Mouse (Mus musculus): ENCODE data around the gene Wnk1.

Gene Wnk1

DNA sequence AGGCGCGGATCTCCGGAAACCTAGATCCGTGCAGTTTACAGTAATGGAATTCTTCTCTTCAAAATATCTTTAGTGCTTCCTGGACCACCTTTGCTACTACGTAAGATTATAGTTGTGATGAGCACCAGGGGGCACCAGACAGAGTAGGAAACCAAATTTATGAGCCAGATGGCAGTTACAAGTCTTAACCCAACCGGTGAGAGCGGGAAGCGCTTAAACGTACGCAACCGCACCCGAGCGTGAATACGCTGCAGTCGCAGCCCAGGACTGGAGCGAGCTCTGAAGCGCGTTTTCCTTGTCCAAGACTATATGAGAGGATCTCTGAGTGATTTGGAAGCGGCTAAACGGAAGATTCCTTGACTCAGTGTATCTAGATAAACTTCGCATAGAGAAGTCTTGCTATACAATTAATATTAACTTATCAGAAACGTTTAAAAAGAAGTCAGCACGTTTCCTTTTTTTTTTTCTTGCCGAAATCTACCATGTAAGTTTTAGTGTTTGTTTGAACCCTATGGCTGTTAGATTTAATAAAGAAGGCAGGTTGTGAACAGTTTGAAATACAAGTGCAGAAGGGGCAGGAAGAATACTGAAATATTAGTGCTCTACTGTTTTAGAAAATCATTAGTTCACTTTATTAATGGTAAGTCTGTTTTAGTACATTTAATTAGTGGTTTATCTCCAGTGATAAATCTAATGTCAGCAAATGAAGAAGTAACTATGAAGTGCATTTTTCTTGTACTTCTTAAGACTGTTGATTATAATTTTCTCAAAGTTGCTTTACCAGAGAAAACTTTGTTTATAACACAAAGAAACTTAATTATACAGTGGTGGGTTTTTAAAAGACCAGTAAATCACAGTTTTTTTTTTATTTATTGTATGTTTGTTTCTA is 1.4 kb upstream of the Wnk1 start:
- peak; percentile 92 for DNase-seq (ENCODE audit: low spot score)

GRCm38 (mm10) chr6:120039256-120039563 is 738 bp upstream of the Wnk1 start:
- no peak for DNase-seq (ENCODE audit: low spot score)

- peak; percentile 81 for DNase-seq (ENCODE audit: low spot score)
Observed at GRCm38 (mm10) chr6:120037636-120038365, 671 bp downstream of the Wnk1 start.

DNA sequence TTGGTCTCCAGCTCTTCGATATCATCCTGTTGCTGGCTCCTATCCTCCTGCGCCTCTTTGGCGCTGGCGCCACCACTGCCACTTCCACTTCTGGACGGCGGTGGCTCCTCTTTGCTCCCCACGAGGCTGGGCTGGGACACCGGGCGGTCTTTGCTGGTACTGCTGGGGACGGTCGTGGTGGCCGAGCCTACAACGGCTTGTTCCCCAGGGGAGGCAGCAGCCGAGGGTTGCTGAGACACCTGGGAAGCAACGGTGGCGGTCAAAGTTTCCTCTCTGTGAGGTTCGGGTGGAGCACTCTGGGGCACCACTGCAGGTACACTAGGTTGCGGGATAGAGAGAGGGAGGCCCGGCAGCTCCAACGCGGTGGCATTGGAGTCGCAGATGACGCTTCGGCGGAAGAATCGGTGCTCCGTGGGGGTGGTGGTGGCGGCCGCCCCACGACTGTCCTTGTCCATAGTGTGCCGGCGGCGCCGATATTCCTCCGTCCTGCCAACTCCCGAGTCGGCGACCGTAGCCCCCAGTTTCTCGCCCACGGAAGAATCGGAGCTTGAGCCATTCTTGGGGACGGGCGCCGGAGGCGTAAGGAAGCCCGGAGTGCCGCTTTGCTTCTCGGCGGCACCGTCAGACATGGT is 1.4 kb downstream of the Wnk1 start:
- DNase-seq (ENCODE audit: low spot score) = peak; percentile 75

- no peak for DNase-seq (ENCODE audit: low spot score)
Observed at GRCm38 (mm10) chr6:120024577-120024976, 13.9 kb downstream of the Wnk1 start.

DNA sequence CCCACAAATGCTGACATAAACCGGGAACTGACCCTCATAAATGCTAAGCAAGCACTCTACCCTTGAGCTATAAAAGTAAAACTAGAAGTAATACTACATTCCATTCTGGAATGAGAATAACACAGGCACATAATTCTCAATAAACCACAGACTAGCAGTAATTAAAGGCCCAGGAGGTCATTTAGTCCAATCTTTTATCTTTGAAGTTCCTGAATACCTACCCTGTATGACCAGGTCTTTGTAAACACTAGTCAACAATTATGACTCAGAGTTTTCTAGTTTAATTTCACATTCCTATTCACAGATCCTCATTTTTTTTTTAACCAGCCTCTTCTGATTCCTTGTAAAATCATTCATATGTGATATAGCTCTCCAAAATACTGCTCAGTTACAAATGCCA is 14.7 kb downstream of the Wnk1 start:
- no peak for DNase-seq (ENCODE audit: low spot score)

DNA sequence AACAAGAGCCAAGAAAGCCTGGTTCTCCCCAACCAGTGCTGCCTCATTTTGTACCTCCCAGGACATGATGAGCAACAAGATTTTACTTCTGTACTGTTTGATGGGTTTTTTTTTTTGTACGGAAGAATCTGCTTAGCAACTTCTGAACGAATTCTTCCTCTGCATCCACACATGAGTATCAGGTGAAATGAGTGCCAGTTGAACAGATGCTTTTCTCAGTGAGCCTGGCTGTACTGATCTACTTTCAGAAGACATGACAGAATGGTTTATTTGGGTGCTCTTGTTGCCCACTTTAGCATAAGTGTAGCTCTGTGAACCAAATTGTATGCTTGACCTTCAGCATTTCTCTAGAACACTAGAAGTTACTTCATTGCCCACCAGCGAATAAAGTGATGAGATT is 16.4 kb downstream of the Wnk1 start:
- no peak for DNase-seq (ENCODE audit: low spot score)

DNA sequence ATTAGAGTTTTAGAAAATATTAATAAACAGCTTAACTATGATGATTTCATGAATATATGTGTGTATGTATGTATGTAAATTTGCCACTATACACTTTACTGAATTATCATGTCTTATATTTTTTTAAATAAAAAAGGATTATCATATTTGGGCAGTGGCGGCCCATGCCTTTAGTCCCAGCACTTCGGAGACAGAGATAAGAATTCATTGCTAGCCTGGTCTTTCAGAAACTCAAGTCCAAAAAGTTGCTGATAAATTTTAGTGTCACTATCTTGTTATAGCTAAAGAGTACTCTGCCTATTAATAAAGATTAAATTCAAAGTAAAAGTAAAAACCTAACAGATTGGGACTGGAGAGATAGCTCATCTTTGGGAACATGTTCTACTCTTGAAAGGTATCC is 18.8 kb downstream of the Wnk1 start:
- no peak for DNase-seq (ENCODE audit: low spot score)

GRCm38 (mm10) chr6:120013125-120013524 is 25.3 kb downstream of the Wnk1 start:
- no peak for DNase-seq (ENCODE audit: low spot score)

- DNase-seq (ENCODE audit: low spot score) = no peak
Observed at GRCm38 (mm10) chr6:120011440-120011839, 27.0 kb downstream of the Wnk1 start.

- DNase-seq (ENCODE audit: low spot score) = no peak
Observed at GRCm38 (mm10) chr6:120011001-120011400, 27.5 kb downstream of the Wnk1 start.

DNA sequence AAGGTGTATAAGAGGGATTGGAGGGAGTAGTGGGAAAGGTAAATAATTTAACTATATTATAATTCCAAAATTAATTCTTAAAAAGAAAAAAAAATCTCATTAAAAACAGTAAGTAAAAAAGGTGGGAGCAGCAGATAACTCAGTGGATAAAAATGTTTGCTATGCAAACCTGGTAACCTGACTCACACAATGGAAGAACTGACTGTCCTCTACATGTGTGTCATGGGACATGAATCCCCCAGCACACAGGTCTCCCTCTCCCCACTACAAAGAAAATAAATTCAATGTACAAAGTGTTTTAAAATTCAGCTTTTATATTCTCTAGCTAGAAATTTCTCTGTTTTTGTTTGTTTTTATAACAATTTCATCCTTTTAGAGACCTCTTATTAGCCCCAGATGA is 27.9 kb downstream of the Wnk1 start:
- no peak for DNase-seq (ENCODE audit: low spot score)

DNA sequence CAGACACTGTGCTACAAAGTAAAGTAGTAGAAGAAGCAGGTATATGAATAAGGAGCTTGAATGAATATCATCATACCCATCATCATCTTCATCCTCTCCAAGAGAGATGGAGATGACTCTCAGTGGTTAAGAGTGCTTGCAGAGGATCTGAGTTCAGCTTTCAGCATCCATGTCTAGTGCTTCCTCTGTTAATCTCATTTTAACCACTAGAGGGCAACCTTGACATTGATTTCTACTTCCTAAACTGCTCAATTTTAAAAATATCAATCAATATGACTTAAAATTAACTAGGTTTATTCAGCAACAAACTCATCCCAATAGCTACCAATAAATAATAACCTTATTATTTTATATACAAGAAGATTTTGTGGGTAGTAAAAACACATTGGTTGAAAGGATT is 36.8 kb downstream of the Wnk1 start:
- peak; percentile 79 for DNase-seq (ENCODE audit: low spot score)

- peak; percentile 31 for DNase-seq (ENCODE audit: low spot score)
Observed at GRCm38 (mm10) chr6:119996480-119996879, 42.0 kb downstream of the Wnk1 start.

GRCm38 (mm10) chr6:119924235-119925005 is 114.1 kb downstream of the Wnk1 start:
- peak; percentile 67 for DNase-seq (ENCODE audit: low spot score)

DNA sequence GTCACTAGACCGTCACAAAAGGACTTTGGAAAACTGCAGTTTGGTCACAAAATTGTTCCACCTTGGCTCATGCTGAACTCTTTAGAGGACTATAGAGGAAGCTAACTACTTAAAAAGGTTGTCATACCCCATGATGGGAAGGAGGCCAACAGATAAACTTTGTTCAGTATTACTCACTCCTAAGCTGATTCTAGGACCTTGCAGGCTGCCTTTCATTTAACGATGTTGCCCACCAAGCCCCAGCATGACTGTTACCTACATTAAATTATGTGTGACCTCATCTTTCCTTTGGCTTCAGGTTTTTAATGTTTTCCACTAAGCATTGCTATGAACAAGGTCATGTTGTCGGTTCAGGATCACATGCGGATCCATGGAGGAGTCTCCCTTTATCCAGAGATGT is 115.9 kb downstream of the Wnk1 start:
- DNase-seq (ENCODE audit: low spot score) = no peak

DNA sequence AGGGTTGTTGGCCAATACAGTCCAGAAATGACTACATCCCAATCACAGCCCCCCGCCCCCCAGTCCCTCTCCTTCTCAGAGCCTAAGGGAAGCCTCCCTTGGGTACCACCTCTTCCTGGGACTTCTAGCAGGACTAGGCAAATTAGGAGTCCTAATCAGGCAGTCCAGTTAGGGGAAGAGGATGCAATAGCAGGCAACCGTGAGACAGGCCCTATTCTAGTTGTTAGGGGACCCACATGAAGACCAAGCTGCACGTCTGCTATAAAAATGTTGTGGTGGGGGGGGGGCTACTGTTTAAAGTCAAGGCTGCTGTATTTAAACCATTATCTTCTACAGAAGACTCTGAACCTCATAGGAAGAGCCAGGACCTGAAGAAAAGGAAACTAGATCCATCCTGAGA is 116.3 kb downstream of the Wnk1 start:
- no peak for DNase-seq (ENCODE audit: low spot score)

GRCm38 (mm10) chr6:119918561-119919181 is 119.8 kb downstream of the Wnk1 start:
- no peak for DNase-seq (ENCODE audit: low spot score)

GRCm38 (mm10) chr6:119915710-119916109 is 122.8 kb downstream of the Wnk1 start:
- DNase-seq (ENCODE audit: low spot score) = peak; percentile 29

DNA sequence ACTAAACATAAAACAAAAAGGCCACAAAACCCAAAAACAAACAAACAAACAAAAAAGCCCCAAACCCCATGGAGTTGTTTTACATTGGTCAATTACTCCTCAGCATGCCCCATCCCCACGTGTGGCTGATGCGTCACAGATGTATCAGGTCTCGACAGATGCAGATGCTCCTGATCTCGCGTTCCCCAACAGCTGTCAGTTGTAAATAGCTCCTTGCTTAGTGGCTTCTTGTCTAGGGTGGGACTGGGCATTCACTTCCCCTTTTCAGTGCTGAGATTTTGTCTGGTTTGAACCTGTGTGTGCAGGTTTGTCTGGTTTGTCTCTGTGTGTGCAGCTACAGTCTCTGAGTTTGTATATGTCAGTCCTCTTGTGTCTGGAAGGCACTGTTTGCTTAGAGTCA is 126.4 kb downstream of the Wnk1 start:
- no peak for DNase-seq (ENCODE audit: low spot score)

- DNase-seq (ENCODE audit: low spot score) = no peak
Observed at GRCm38 (mm10) chr6:119905461-119905860, 133.0 kb downstream of the Wnk1 start.
